Mouse (Mus musculus): ENCODE results near the gene Kcnk13. TPM values are rescaled to one million over a fixed set of nuclear protein-coding genes. Genes with fewer than 3 reads are reported as not detected.

Kcnk13 gene
- polyA plus RNA-seq, 1 experiment = 0.41 TPM

- DNase-seq (ENCODE audit: low read depth) = no peak
- TF ChIP-seq POLR2A (IDR thresholded peaks at IDR 0.05; ENCODE audit: borderline replicate concordance, extremely low read depth, insufficient read depth, insufficient read length, poor library complexity, severe bottlenecking) = no peak
- no peak for TF ChIP-seq CTCF (IDR thresholded peaks at IDR 0.05; ENCODE audit: borderline replicate concordance, extremely low read depth, insufficient read depth, insufficient read length)
Measured at GRCm38 (mm10) chr12:99938476-99938875, 25.8 kb upstream of the Kcnk13 start.

- no peak for DNase-seq (ENCODE audit: low read depth)
- TF ChIP-seq CTCF (IDR thresholded peaks at IDR 0.05; ENCODE audit: borderline replicate concordance, extremely low read depth, insufficient read depth, insufficient read length) (no peak), POLR2A (IDR thresholded peaks at IDR 0.05; ENCODE audit: borderline replicate concordance, extremely low read depth, insufficient read depth, insufficient read length, poor library complexity, severe bottlenecking) (no peak)
Measured at GRCm38 (mm10) chr12:99939179-99939578, 25.1 kb upstream of the Kcnk13 start.

- TF ChIP-seq POLR2A (IDR thresholded peaks at IDR 0.05; ENCODE audit: borderline replicate concordance, extremely low read depth, insufficient read depth, insufficient read length, poor library complexity, severe bottlenecking) (no peak), CTCF (IDR thresholded peaks at IDR 0.05; ENCODE audit: borderline replicate concordance, extremely low read depth, insufficient read depth, insufficient read length) (no peak)
- no peak for DNase-seq (ENCODE audit: low read depth)
Measured at GRCm38 (mm10) chr12:99940704-99941103, 23.6 kb upstream of the Kcnk13 start.

- no peak for TF ChIP-seq POLR2A (IDR thresholded peaks at IDR 0.05; ENCODE audit: borderline replicate concordance, extremely low read depth, insufficient read depth, insufficient read length, poor library complexity, severe bottlenecking)
- TF ChIP-seq CTCF (IDR thresholded peaks at IDR 0.05; ENCODE audit: borderline replicate concordance, extremely low read depth, insufficient read depth, insufficient read length) = no peak
- no peak for DNase-seq (ENCODE audit: low read depth)
Measured at GRCm38 (mm10) chr12:99942441-99942840, 21.9 kb upstream of the Kcnk13 start.

- TF ChIP-seq CTCF (IDR thresholded peaks at IDR 0.05; ENCODE audit: borderline replicate concordance, extremely low read depth, insufficient read depth, insufficient read length) (peak; percentile 69), POLR2A (IDR thresholded peaks at IDR 0.05; ENCODE audit: borderline replicate concordance, extremely low read depth, insufficient read depth, insufficient read length, poor library complexity, severe bottlenecking) (no peak)
- DNase-seq (ENCODE audit: low read depth) = peak; percentile 60
Measured at GRCm38 (mm10) chr12:99952928-99953327, 11.4 kb upstream of the Kcnk13 start.

- DNase-seq (ENCODE audit: low read depth) = no peak
- TF ChIP-seq POLR2A (IDR thresholded peaks at IDR 0.05; ENCODE audit: borderline replicate concordance, extremely low read depth, insufficient read depth, insufficient read length, poor library complexity, severe bottlenecking) = no peak
- TF ChIP-seq CTCF (IDR thresholded peaks at IDR 0.05; ENCODE audit: borderline replicate concordance, extremely low read depth, insufficient read depth, insufficient read length) = no peak
Measured at GRCm38 (mm10) chr12:99956411-99956810, 7.9 kb upstream of the Kcnk13 start.

GRCm38 (mm10) chr12:99958068-99959060 lies 5.9 kb upstream of the Kcnk13 start:
- DNase-seq (ENCODE audit: low read depth) = peak; percentile 75
- TF ChIP-seq POLR2A (IDR thresholded peaks at IDR 0.05; ENCODE audit: borderline replicate concordance, extremely low read depth, insufficient read depth, insufficient read length, poor library complexity, severe bottlenecking) (no peak), CTCF (IDR thresholded peaks at IDR 0.05; ENCODE audit: borderline replicate concordance, extremely low read depth, insufficient read depth, insufficient read length) (no peak)

GRCm38 (mm10) chr12:99959291-99959690 lies 5.0 kb upstream of the Kcnk13 start:
- DNase-seq (ENCODE audit: low read depth) = peak; percentile 35
- TF ChIP-seq POLR2A (IDR thresholded peaks at IDR 0.05; ENCODE audit: borderline replicate concordance, extremely low read depth, insufficient read depth, insufficient read length, poor library complexity, severe bottlenecking) = no peak
- no peak for TF ChIP-seq CTCF (IDR thresholded peaks at IDR 0.05; ENCODE audit: borderline replicate concordance, extremely low read depth, insufficient read depth, insufficient read length)

- DNase-seq (ENCODE audit: low read depth) = peak; percentile 62
- TF ChIP-seq CTCF (IDR thresholded peaks at IDR 0.05; ENCODE audit: borderline replicate concordance, extremely low read depth, insufficient read depth, insufficient read length) = no peak
- TF ChIP-seq POLR2A (IDR thresholded peaks at IDR 0.05; ENCODE audit: borderline replicate concordance, extremely low read depth, insufficient read depth, insufficient read length, poor library complexity, severe bottlenecking) = no peak
Measured at GRCm38 (mm10) chr12:99959930-99960329, 4.4 kb upstream of the Kcnk13 start.

GRCm38 (mm10) chr12:99960675-99961074 lies 3.6 kb upstream of the Kcnk13 start:
- TF ChIP-seq POLR2A (IDR thresholded peaks at IDR 0.05; ENCODE audit: borderline replicate concordance, extremely low read depth, insufficient read depth, insufficient read length, poor library complexity, severe bottlenecking) (no peak), CTCF (IDR thresholded peaks at IDR 0.05; ENCODE audit: borderline replicate concordance, extremely low read depth, insufficient read depth, insufficient read length) (no peak)
- DNase-seq (ENCODE audit: low read depth) = no peak

- TF ChIP-seq POLR2A (IDR thresholded peaks at IDR 0.05; ENCODE audit: borderline replicate concordance, extremely low read depth, insufficient read depth, insufficient read length, poor library complexity, severe bottlenecking) = no peak
- no peak for TF ChIP-seq CTCF (IDR thresholded peaks at IDR 0.05; ENCODE audit: borderline replicate concordance, extremely low read depth, insufficient read depth, insufficient read length)
- peak; percentile 46 for DNase-seq (ENCODE audit: low read depth)
Measured at GRCm38 (mm10) chr12:99965203-99966115, 1.2 kb downstream of the Kcnk13 start.
